Mouse (Mus musculus) right cerebral cortex, adult 18-20 months (tissue): ENCODE results near the gene Evi5l.

Experiments
- DNase-seq: peaks from one replicate; pipeline ENCODE4 v3.0.0; 2022; ENCODE audit warnings: mixed read lengths

The Evi5l gene

GRCm38 (mm10) chr8:4205246-4206123, 39.1 kb downstream of the Evi5l start:
- no peak for DNase-seq

GRCm38 (mm10) chr8:4206182-4207015, 40.0 kb downstream of the Evi5l start:
- peak; percentile 43 for DNase-seq

- DNase-seq: no peak
These were observed 40.6 kb downstream of the Evi5l start for GRCm38 (mm10) chr8:4207016-4207350.

GRCm38 (mm10) chr8:4211097-4211496, 44.7 kb downstream of the Evi5l start:
- no peak for DNase-seq

GRCm38 (mm10) chr8:4212809-4213209, 46.4 kb downstream of the Evi5l start:
- no peak for DNase-seq

GRCm38 (mm10) chr8:4213210-4214005, 47.0 kb downstream of the Evi5l start:
- no peak for DNase-seq

GRCm38 (mm10) chr8:4214006-4214980, 47.9 kb downstream of the Evi5l start:
- peak; percentile 20 for DNase-seq

- DNase-seq: no peak
These were observed 49.9 kb downstream of the Evi5l start for GRCm38 (mm10) chr8:4216296-4216695.

- DNase-seq: peak; percentile 47
These were observed 50.6 kb downstream of the Evi5l start, which contains the start of gene Prr36 for GRCm38 (mm10) chr8:4216791-4217621. Gene Prr36 (minus strand): TSS chr8:4217459.

- DNase-seq: peak; percentile 48
These were observed 53.2 kb downstream of the Evi5l start for GRCm38 (mm10) chr8:4219617-4220016.

GRCm38 (mm10) chr8:4222059-4222458, 55.7 kb downstream of the Evi5l start:
- DNase-seq: no peak

- DNase-seq: no peak
These were observed 60.0 kb downstream of the Evi5l start for GRCm38 (mm10) chr8:4226323-4226722.

- DNase-seq: no peak
These were observed 60.5 kb downstream of the Evi5l start, which contains the start of gene Lrrc8e for GRCm38 (mm10) chr8:4226739-4227347. Gene Lrrc8e (plus strand): TSS chr8:4226827.

- no peak for DNase-seq
These were observed 61.6 kb downstream of the Evi5l start for GRCm38 (mm10) chr8:4227919-4228318.

- DNase-seq: no peak
These were observed 63.4 kb downstream of the Evi5l start for GRCm38 (mm10) chr8:4229784-4230183.

- DNase-seq: no peak
These were observed 64.4 kb downstream of the Evi5l start for GRCm38 (mm10) chr8:4230612-4231351.

GRCm38 (mm10) chr8:4237814-4238433, 71.6 kb downstream of the Evi5l start:
- no peak for DNase-seq

- DNase-seq: peak; percentile 100
These were observed 72.2 kb downstream of the Evi5l start, which contains the start of the genes Map2k7 and Gm49320 for GRCm38 (mm10) chr8:4238434-4239192. Gene Map2k7 (plus strand): TSS chr8:4238740. Gene Gm49320 (plus strand): TSS chr8:4238865.
